24 mouse cellular contexts compared by ENCODE assay signal in the genomic region with DNA sequence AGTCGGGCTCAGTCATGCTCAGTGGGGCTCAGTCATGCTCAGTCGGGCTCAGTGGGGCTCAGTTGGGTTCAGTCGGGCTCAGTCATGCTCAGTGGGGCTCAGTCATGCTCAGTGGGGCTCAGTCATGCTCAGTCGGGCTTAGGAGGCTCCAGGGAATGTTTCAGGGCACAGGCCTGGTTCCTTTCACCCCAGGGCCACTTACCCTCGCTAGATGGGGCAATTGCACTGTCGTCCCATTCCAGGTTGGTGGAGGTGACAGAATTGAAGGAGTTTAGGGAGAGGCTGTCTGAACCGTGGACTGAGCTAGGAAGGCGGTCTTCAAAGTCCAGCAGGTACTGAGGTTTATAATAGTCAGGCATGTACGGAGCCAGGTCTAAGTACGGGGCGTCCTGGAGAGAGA. TPM values are rescaled to one million over a fixed set of nuclear protein-coding genes. Genes with fewer than 3 reads are reported as not detected.
DNase-seq lines count a peak whose midpoint lies in the region; ATAC-seq and TF ChIP-seq lines count a peak whose summit lies in the region.
"Had no signal": no experiment of that assay in that cellular context is flagged by ENCODE, and none has a peak within 500 bp of the region (broad histone marks: within the 10 kb centered on the region; RNA-seq: fewer than 3 reads in every experiment).

No protein-coding gene starts in this region.

- no peak for DNase-seq in layer of hippocampus, adult 2 months (ENCODE audit: low spot score in 2 of 2)
- no peak for DNase-seq in layer of hippocampus, adult 8-10 months (ENCODE audit: low spot score in 2 of 2)
- no peak for DNase-seq in CH12.LX (ENCODE audit: extremely low read depth)
- DNase-seq: adrenal gland, postnatal 14 days; cerebellum, adult 11-12 months; cerebellum, adult 9-11 months; gastrocnemius, postnatal 10 days; heart, adult 18-20 months had no signal

- H3K4me3 ChIP-seq in intestine, postnatal 0 days (ENCODE audit: low read depth, low read length) = no peak overlapping the region
- no peak overlapping the region for H3K4me3 ChIP-seq in intestine, embryonic 16.5 days (ENCODE audit: low read length)
- no peak overlapping the region for H3K4me3 ChIP-seq in layer of hippocampus, adult 2 months
- no peak overlapping the region for H3K4me3 ChIP-seq in CH12.LX (replicated peaks in 1 of 3; ENCODE audit: low read depth in 2 of 3, low read length in 2 of 3, poor library complexity in 1 of 3)
- H3K4me3 ChIP-seq in ES-Bruce4 (ENCODE audit: low read depth, low read length) = no peak overlapping the region
- H3K4me3 ChIP-seq: embryonic facial prominence, embryonic 10.5 days; erythroblast, embryonic 14.5 days; forebrain, embryonic 15.5 days; heart, embryonic 10.5 days; heart, embryonic 15.5 days; hindbrain, embryonic 10.5 days had no signal

- TF ChIP-seq RAD21 in CH12.LX (IDR thresholded peaks at IDR 0.05; ENCODE audit: low read depth, low read length) = peak; percentile 1

- H3K79me2 ChIP-seq in CH12.LX (replicated peaks; ENCODE audit: control insufficient read depth, extremely low read depth, insufficient read depth, poor library complexity, severe bottlenecking) = no peaks in the 10 kb centered on the region

- H3K27ac ChIP-seq in intestine, postnatal 0 days (ENCODE audit: low read depth, low read length) = no peak overlapping the region
- no peak overlapping the region for H3K27ac ChIP-seq in intestine, embryonic 16.5 days (ENCODE audit: low read length)
- H3K27ac ChIP-seq in layer of hippocampus, adult 2 months = no peak overlapping the region
- H3K27ac ChIP-seq in CH12.LX (ENCODE audit: insufficient read depth, low read depth) (no peak overlapping the region), ES-Bruce4 (ENCODE audit: insufficient read depth, low read length) (no peak overlapping the region)
- H3K27ac ChIP-seq: embryonic facial prominence, embryonic 10.5 days; forebrain, embryonic 15.5 days; heart, embryonic 10.5 days; heart, embryonic 15.5 days; hindbrain, embryonic 10.5 days; hindbrain, embryonic 14.5 days had no signal

- 80% methylated on average over 11 of the region's 11 CpGs for WGBS in intestine, postnatal 0 days
- WGBS in intestine, embryonic 16.5 days = 81% methylated on average over 11 of the region's 11 CpGs

- no peak overlapping the region for H3K4me2 ChIP-seq in intestine, postnatal 0 days (replicated peaks; ENCODE audit: low read depth)
- no peak overlapping the region for H3K4me2 ChIP-seq in intestine, embryonic 16.5 days (ENCODE audit: low read depth, low read length)
- H3K4me2 ChIP-seq in CH12.LX (ENCODE audit: insufficient read depth, low read depth, poor library complexity, severe bottlenecking) = no peak overlapping the region
- H3K4me2 ChIP-seq: forebrain, embryonic 15.5 days; heart, embryonic 15.5 days; hindbrain, embryonic 14.5 days had no signal

- H3K9me3 ChIP-seq in intestine, postnatal 0 days (ENCODE audit: control insufficient read depth) = no peaks in the 10 kb centered on the region
- H3K9me3 ChIP-seq in intestine, embryonic 16.5 days (ENCODE audit: control insufficient read depth, low read length) = no peaks in the 10 kb centered on the region
- H3K9me3 ChIP-seq in CH12.LX (replicated peaks; ENCODE audit: low read length) (no peaks in the 10 kb centered on the region), ES-Bruce4 (replicated peaks; ENCODE audit: control insufficient read depth, insufficient read depth, low read length, poor library complexity, severe bottlenecking) (no peaks in the 10 kb centered on the region)
- H3K9me3 ChIP-seq: embryonic facial prominence, embryonic 10.5 days; forebrain, embryonic 15.5 days; heart, embryonic 10.5 days; heart, embryonic 15.5 days; hindbrain, embryonic 10.5 days had no signal

- H3K27me3 ChIP-seq in intestine, postnatal 0 days (replicated peaks; ENCODE audit: control insufficient read depth, insufficient read depth, low read length) = no peaks in the 10 kb centered on the region
- no peaks in the 10 kb centered on the region for H3K27me3 ChIP-seq in intestine, embryonic 16.5 days (replicated peaks; ENCODE audit: control insufficient read depth, insufficient read depth, low read length)
- H3K27me3 ChIP-seq in CH12.LX (replicated peaks) (no peaks in the 10 kb centered on the region), ES-Bruce4 (ENCODE audit: control insufficient read depth, insufficient read depth, low read length, poor library complexity, severe bottlenecking) (no peaks in the 10 kb centered on the region)
- H3K27me3 ChIP-seq: forebrain, embryonic 15.5 days; heart, embryonic 15.5 days; Patski had no signal

- H3K36me3 ChIP-seq in intestine, postnatal 0 days (ENCODE audit: control insufficient read depth, insufficient read depth) = peaks cover 59% of the 10 kb centered on the region
- H3K36me3 ChIP-seq in intestine, embryonic 16.5 days (ENCODE audit: control insufficient read depth, insufficient read depth, low read length) = no peaks in the 10 kb centered on the region
- peaks cover 53 to 87% of the 10 kb centered on the region in 2 experiments for H3K36me3 ChIP-seq in CH12.LX (replicated peaks in 1 of 2; ENCODE audit: control insufficient read depth in 1 of 2, insufficient read depth in 1 of 2, low read length in 1 of 2)
- no peaks in the 10 kb centered on the region for H3K36me3 ChIP-seq in ES-Bruce4 (ENCODE audit: control insufficient read depth, insufficient read depth, low read length, poor library complexity, severe bottlenecking)

- dilution Hi-C loops in CH12.LX (cut with MboI; ENCODE audit: extremely low pct_ligation_motif_present, extremely low pct_unique_long_range_greater_than_20kb, low sequenced_read_pairs) = no loop called here

- no peak overlapping the region for H3K9ac ChIP-seq in intestine, postnatal 0 days (ENCODE audit: low read depth, low read length)
- H3K9ac ChIP-seq in intestine, embryonic 16.5 days (ENCODE audit: low read depth, low read length) = no peak overlapping the region
- H3K9ac ChIP-seq in CH12.LX (ENCODE audit: insufficient read depth, low read depth) = no peak overlapping the region
- H3K9ac ChIP-seq in ES-Bruce4 (ENCODE audit: low read depth, poor library complexity, severe bottlenecking) = no peak overlapping the region
- H3K9ac ChIP-seq: forebrain, embryonic 15.5 days; heart, embryonic 15.5 days; hindbrain, embryonic 14.5 days had no signal

- TF ChIP-seq EP300 in CH12.LX (IDR thresholded peaks at IDR 0.05; ENCODE audit: low read length) = no peak
- TF ChIP-seq EP300 in ES-Bruce4 (IDR thresholded peaks at IDR 0.05; ENCODE audit: insufficient read depth, low read depth, low read length) = no peak

- TF ChIP-seq POLR2A in CH12.LX (IDR thresholded peaks at IDR 0.05; ENCODE audit: low read depth, low read length) (no peak), ES-Bruce4 (IDR thresholded peaks at IDR 0.05; ENCODE audit: insufficient read depth, low read length) (no peak)

- in situ Hi-C loops in CH12.LX (cut with MboI; ENCODE audit: low pct_ligation_motif_present, low pct_unique_long_range_greater_than_20kb, low sequenced_read_pairs) = no loop called here

- TF ChIP-seq CTCF in intestine, postnatal 0 days (IDR thresholded peaks at IDR 0.05; ENCODE audit: low read depth) = peak; percentile 25; the same call in 1 of the 2 replicates
- 0 out of 2 replicates have a peak, but pooled peaks have one; percentile 5 for TF ChIP-seq CTCF in layer of hippocampus, adult 2 months (conservative IDR thresholded peaks at IDR 0.05)
- no peak for TF ChIP-seq CTCF in CH12.LX (conservative IDR thresholded peaks at IDR 0.05 in 1 of 2, IDR thresholded peaks at IDR 0.05 in 1 of 2; ENCODE audit: low read depth in 2 of 2, low read length in 2 of 2)
- peak; percentile 5 for TF ChIP-seq CTCF in ES-Bruce4 (IDR thresholded peaks at IDR 0.05; ENCODE audit: low read depth, low read length)

- no peak for ATAC-seq in intestine, postnatal 0 days
- no peak for ATAC-seq in intestine, embryonic 16.5 days
- ATAC-seq in erythroblast, adult 5-6 weeks (replicated peaks; ENCODE audit: low FRiP score, poor library complexity, severe bottlenecking) = no peak
- ATAC-seq: activated CD4-positive, CD25-positive, alpha-beta regulatory T cell, adult 4 months; forebrain, embryonic 15.5 days; Patski had no signal

- no peaks in the 10 kb centered on the region; the same call in 1 of the 2 replicates for H3K4me1 ChIP-seq in intestine, postnatal 0 days (replicated peaks; ENCODE audit: control insufficient read depth, insufficient read depth, low read length)
- H3K4me1 ChIP-seq in intestine, embryonic 16.5 days (ENCODE audit: control insufficient read depth, insufficient read depth, low read length) = peaks cover 26% of the 10 kb centered on the region
- H3K4me1 ChIP-seq in CH12.LX (ENCODE audit: control insufficient read depth in 1 of 2, insufficient read depth in 2 of 2) (peaks cover 0 to 9% of the 10 kb centered on the region in 2 experiments; a peak in 1 of 4 replicates), ES-Bruce4 (ENCODE audit: control insufficient read depth, insufficient read depth, low read length) (no peaks in the 10 kb centered on the region)

RNA-seq across cellular contexts. Expression of gene Slc25a34, which starts 15.9 kb away (rescaled TPM):
- 23.8 and 25.7 TPM in 2 replicates for polyA plus RNA-seq in intestine, postnatal 0 days (2015; fragmentation: Nextera tagmentation; extraction: Ambion mirVana)
- 7.4 and 10.5 TPM in 2 replicates for polyA plus RNA-seq in intestine, embryonic 16.5 days (2015; fragmentation: Nextera tagmentation; extraction: Ambion mirVana)
- total RNA-seq in layer of hippocampus, adult 2 months (2021) = 1 to 10 TPM; 1.6 to 3.6 TPM
- 1 to 10 TPM; 2.9 to 4.5 (median 3.8) TPM for total RNA-seq in layer of hippocampus, adult 8-10 months (2022)
- total RNA-seq in CH12.LX (2012; rRNA removed) = 0.63 and 0.64 TPM in 2 replicates
- total RNA-seq in CH12.LX (2014; rRNA removed) = 0.23 and 0.41 TPM in 2 replicates
- polyA plus RNA-seq in CH12.LX (2012; ENCODE audit: insufficient read length, low read depth) = 1.2 and 1.7 TPM in 2 replicates
- 0.82 and 1.8 TPM in 2 replicates for polyA plus RNA-seq in ES-Bruce4 (2011; ENCODE audit: insufficient read depth, insufficient read length, low read depth, missing spikeins)
- not detected in 2 replicates for total RNA-seq in erythroblast, adult 5-6 weeks (2015; ENCODE audit: low replicate concordance)
- total RNA-seq in erythroblast, adult 5-6 weeks (2017; ENCODE audit: low replicate concordance) = not detected in 2 replicates
- polyA plus RNA-seq: activated CD4-positive, CD25-positive, alpha-beta regulatory T cell, adult 4 months; erythroblast, embryonic 14.5 days; forebrain, embryonic 11.5 days; hindbrain, embryonic 14.5 days had no signal

RNA-seq across cellular contexts. Expression of gene Tmem82, which starts 21.0 kb away (rescaled TPM):
- polyA plus RNA-seq in intestine, postnatal 0 days (2015; fragmentation: Nextera tagmentation; extraction: Ambion mirVana) = 42.0 and 45.7 TPM in 2 replicates
- 31.7 and 36.4 TPM in 2 replicates for polyA plus RNA-seq in intestine, embryonic 16.5 days (2015; fragmentation: Nextera tagmentation; extraction: Ambion mirVana)
- under 1 TPM; 0.37 to 0.56 TPM for total RNA-seq in layer of hippocampus, adult 2 months (2021)
- under 1 TPM; 0.47 to 0.87 (median 0.54) TPM for total RNA-seq in layer of hippocampus, adult 8-10 months (2022)
- total RNA-seq in CH12.LX (2012; rRNA removed) (3.8 and 5.2 TPM in 2 replicates), CH12.LX (2014; rRNA removed) (0.58 and 0.68 TPM in 2 replicates)
- polyA plus RNA-seq in CH12.LX (2012; ENCODE audit: insufficient read length, low read depth) (2.7 TPM in 2 replicates), ES-Bruce4 (2011; ENCODE audit: insufficient read depth, insufficient read length, low read depth, missing spikeins) (3.4 and 4.5 TPM in 2 replicates)
- total RNA-seq in erythroblast, adult 5-6 weeks (2015; ENCODE audit: low replicate concordance) = not detected in 2 replicates
- 0.34 TPM in 1 of 2 replicates, not detected in the other for total RNA-seq in erythroblast, adult 5-6 weeks (2017; ENCODE audit: low replicate concordance)
- polyA plus RNA-seq: hindbrain, embryonic 14.5 days had no signal

RNA-seq across cellular contexts. Expression of gene Plekhm2, which starts 25.2 kb away (rescaled TPM):
- 3.1 and 6.0 TPM in 2 replicates for polyA plus RNA-seq in intestine, postnatal 0 days (2015; fragmentation: Nextera tagmentation; extraction: Ambion mirVana)
- polyA plus RNA-seq in intestine, embryonic 16.5 days (2015; fragmentation: Nextera tagmentation; extraction: Ambion mirVana) = 5.5 and 5.9 TPM in 2 replicates
- total RNA-seq in layer of hippocampus, adult 2 months (2021) = 10 to 100 TPM; 74.1 to 80.6 TPM
- total RNA-seq in layer of hippocampus, adult 8-10 months (2022) = 10 to 100 TPM; 89.6 to 98.5 (median 95.2) TPM
- 12.3 and 13.7 TPM in 2 replicates for total RNA-seq in CH12.LX (2012; rRNA removed)
- 12.4 and 12.7 TPM in 2 replicates for total RNA-seq in CH12.LX (2014; rRNA removed)
- polyA plus RNA-seq in CH12.LX (2012; ENCODE audit: insufficient read length, low read depth) = 22.0 and 28.2 TPM in 2 replicates
- polyA plus RNA-seq in ES-Bruce4 (2011; ENCODE audit: insufficient read depth, insufficient read length, low read depth, missing spikeins) = 11.1 and 15.1 TPM in 2 replicates
- total RNA-seq in erythroblast, adult 5-6 weeks (2015; ENCODE audit: low replicate concordance) = 2.9 and 10.7 TPM in 2 replicates
- total RNA-seq in erythroblast, adult 5-6 weeks (2017; ENCODE audit: low replicate concordance) = 2.0 and 4.3 TPM in 2 replicates

RNA-seq across cellular contexts. Expression of gene Fblim1, which starts 33.6 kb away (rescaled TPM):
- polyA plus RNA-seq in intestine, postnatal 0 days (2015; fragmentation: Nextera tagmentation; extraction: Ambion mirVana) = 52.8 and 59.2 TPM in 2 replicates
- 63.8 and 66.2 TPM in 2 replicates for polyA plus RNA-seq in intestine, embryonic 16.5 days (2015; fragmentation: Nextera tagmentation; extraction: Ambion mirVana)
- total RNA-seq in layer of hippocampus, adult 2 months (2021) = under 1 TPM; 0.47 to 0.90 TPM
- 1 to 10 TPM in 2 of 4 experiments, under 1 TPM in 2; 0.39 to 4.4 (median 1.9) TPM for total RNA-seq in layer of hippocampus, adult 8-10 months (2022)
- total RNA-seq in CH12.LX (2012; rRNA removed) (0.17 TPM in 2 replicates), CH12.LX (2014; rRNA removed) (0.07 and 0.09 TPM in 2 replicates)
- polyA plus RNA-seq in CH12.LX (2012; ENCODE audit: insufficient read length, low read depth) (0.97 and 1.2 TPM in 2 replicates), ES-Bruce4 (2011; ENCODE audit: insufficient read depth, insufficient read length, low read depth, missing spikeins) (73.8 and 76.6 TPM in 2 replicates)
- total RNA-seq in erythroblast, adult 5-6 weeks (2015; ENCODE audit: low replicate concordance) = 0.63 TPM in 1 of 2 replicates, not detected in the other
- total RNA-seq in erythroblast, adult 5-6 weeks (2017; ENCODE audit: low replicate concordance) = 0.56 and 1.1 TPM in 2 replicates

RNA-seq across cellular contexts. Expression of gene Rsc1a1, which starts 45.9 kb away (rescaled TPM):
- not detected in 2 replicates for polyA plus RNA-seq in intestine, postnatal 0 days (2015; fragmentation: Nextera tagmentation; extraction: Ambion mirVana)
- not detected in 2 replicates for polyA plus RNA-seq in intestine, embryonic 16.5 days (2015; fragmentation: Nextera tagmentation; extraction: Ambion mirVana)
- not detected for total RNA-seq in layer of hippocampus, adult 2 months (2021)
- under 1 TPM in 2 of 4 experiments, not detected in 2; 0.43 to 0.47 TPM for total RNA-seq in layer of hippocampus, adult 8-10 months (2022)
- total RNA-seq in CH12.LX (2012; rRNA removed) (3.4 and 7.6 TPM in 2 replicates), CH12.LX (2014; rRNA removed) (11.0 and 14.0 TPM in 2 replicates)
- polyA plus RNA-seq in CH12.LX (2012; ENCODE audit: insufficient read length, low read depth) (0.16 and 7.0 TPM in 2 replicates), ES-Bruce4 (2011; ENCODE audit: insufficient read depth, insufficient read length, low read depth, missing spikeins) (4.1 TPM in 1 of 2 replicates, not detected in the other)
- total RNA-seq in erythroblast, adult 5-6 weeks (2015; ENCODE audit: low replicate concordance) = 2.9 TPM in 1 of 2 replicates, not detected in the other
- 0.84 and 4.3 TPM in 2 replicates for total RNA-seq in erythroblast, adult 5-6 weeks (2017; ENCODE audit: low replicate concordance)
- total RNA-seq: adrenal gland, adult 18-20 months; heart, postnatal 25 days had no signal
- polyA plus RNA-seq: activated CD4-positive, CD25-positive, alpha-beta regulatory T cell, adult 4 months; forebrain, embryonic 15.5 days; heart, embryonic 15.5 days; hindbrain, embryonic 14.5 days had no signal

Comparison
In these comparisons a context has a peak if more than half of its experiments do, and no peak if none do; other contexts are left out.
1. CTCF ChIP-seq: peak in intestine, postnatal 0 days (single experiment), layer of hippocampus, adult 2 months (single experiment) and ES-Bruce4 (single experiment); none in CH12.LX (0 of 2).
2. RNA of gene Plekhm2, which starts 25.2 kb away (total RNA-seq): 89.6 to 98.5 TPM in layer of hippocampus, adult 8-10 months and 74.1 to 80.6 TPM in layer of hippocampus, adult 2 months; 12.3 to 13.7 TPM in CH12.LX and 2.0 to 10.7 TPM in erythroblast, adult 5-6 weeks; every median in the first group is over 4 times any median in the second.